Mouse (Mus musculus) midbrain, embryonic 15.5 days (tissue): ENCODE measurements at regions not wholly inside any gene's neighbourhood (a gene's known extent, or its start where the extent isn't known, plus 50 kb on each side); places are given as distances from the start of the nearest gene placed in this dataset.

Experiments
- ATAC-seq: fragments of 200-750 bp; cut with Nextera tagmentation; replicated peaks from 2 replicates; pipeline ENCODE4 v1.8.0; 2017; ENCODE audit warnings: moderate TSS enrichment
- H3K27ac ChIP-seq: fragments of 300-500 bp; sonication (generic); 2 replicates; pipeline ENCODE4 v1.5.1; 2015; ENCODE audit warnings: mild to moderate bottlenecking, inconsistent platforms
- H3K27me3 ChIP-seq: fragments of 300-500 bp; sonication (generic); replicated peaks from 2 replicates; pipeline ENCODE4 v1.6.1; 2015; ENCODE audit warnings: inconsistent platforms
- H3K36me3 ChIP-seq: fragments of 300-500 bp; sonication (generic); replicated peaks from 2 replicates; pipeline ENCODE4 v1.6.1; 2015; ENCODE audit warnings: inconsistent platforms
- H3K4me1 ChIP-seq: fragments of 300-500 bp; sonication (generic); 2 replicates; pipeline ENCODE4 v1.6.1; 2015; ENCODE audit warnings: inconsistent platforms
- H3K4me2 ChIP-seq: fragments of 300-500 bp; sonication (generic); 2 replicates; pipeline ENCODE4 v1.6.1; 2015; ENCODE audit warnings: inconsistent platforms, mild to moderate bottlenecking, moderate library complexity
- H3K4me3 ChIP-seq: fragments of 300-500 bp; sonication (generic); 2 replicates; pipeline ENCODE4 v1.5.1; 2015; ENCODE audit warnings: mild to moderate bottlenecking, inconsistent platforms
- H3K9ac ChIP-seq: fragments of 300-500 bp; sonication (generic); 2 replicates; pipeline ENCODE4 v1.6.1; 2015; ENCODE audit warnings: mild to moderate bottlenecking, inconsistent platforms
- H3K9me3 ChIP-seq: fragments of 300-500 bp; sonication (generic); 2 replicates; pipeline ENCODE4 v1.6.1; 2016; ENCODE audit warnings: inconsistent platforms
- WGBS: fragments of 180-500 bp; shearing (Covaris S2); methylation state at CpG from one replicate; pipeline ENCODE4 v1.1.7; 2015; ENCODE audit warnings: mixed read lengths; 5-methylcytosine and 5-hydroxymethylcytosine counted together

- 90% methylated on average over 2 of the region's 2 CpGs for WGBS
- Histone ChIP-seq H3K36me3 (no peaks in the 10 kb centered on the region), H3K4me2 (no peak overlapping the region), H3K4me1 (no peaks in the 10 kb centered on the region), H3K27ac (no peak overlapping the region), H3K27me3 (no peaks in the 10 kb centered on the region), H3K9me3 (no peaks in the 10 kb centered on the region), H3K4me3 (no peak overlapping the region), H3K9ac (no peak overlapping the region)
- ATAC-seq, result no peak
Measured at GRCm38 (mm10) chr12:16196917-16197316, 380.2 kb upstream of the Trib2 start.

GRCm38 (mm10) chr12:16191803-16192389 is 375.2 kb upstream of the Trib2 start:
- H3K9ac ChIP-seq, result no peak overlapping the region
- H3K27me3 ChIP-seq, result no peaks in the 10 kb centered on the region
- no peak for ATAC-seq
- 0 out of 2 replicates have a peak, but pooled peaks cover 3% of the 10 kb centered on the region for H3K4me1 ChIP-seq
- WGBS, result 85% methylated on average over 3 of the region's 3 CpGs
- no peak overlapping the region for H3K27ac ChIP-seq
- H3K9me3 ChIP-seq, result no peaks in the 10 kb centered on the region
- H3K4me3 ChIP-seq, result no peak overlapping the region
- H3K4me2 ChIP-seq, result no peak overlapping the region
- H3K36me3 ChIP-seq, result no peaks in the 10 kb centered on the region

- no peak overlapping the region for H3K4me2 ChIP-seq
- peak; percentile 69 for ATAC-seq
- whole genome bisulfite sequencing, result 49% methylated on average over 3 of the region's 3 CpGs
- no peaks in the 10 kb centered on the region for H3K9me3 ChIP-seq
- H3K27me3 ChIP-seq, result no peaks in the 10 kb centered on the region
- H3K9ac ChIP-seq, result no peak overlapping the region
- no peak overlapping the region for H3K4me3 ChIP-seq
- no peak overlapping the region for H3K27ac ChIP-seq
- H3K4me1 ChIP-seq, result peaks cover 11% of the 10 kb centered on the region
- H3K36me3 ChIP-seq, result no peaks in the 10 kb centered on the region
Measured at GRCm38 (mm10) chr12:16190706-16191105, 374.0 kb upstream of the Trib2 start.

GRCm38 (mm10) chr12:16189441-16189840 is 372.7 kb upstream of the Trib2 start:
- H3K4me1 ChIP-seq, result peaks cover 15% of the 10 kb centered on the region
- H3K9me3 ChIP-seq, result no peaks in the 10 kb centered on the region
- H3K27me3 ChIP-seq, result no peaks in the 10 kb centered on the region
- H3K9ac ChIP-seq, result no peak overlapping the region
- no peak overlapping the region for H3K27ac ChIP-seq
- H3K4me3 ChIP-seq, result no peak overlapping the region
- no peak overlapping the region for H3K4me2 ChIP-seq
- no peaks in the 10 kb centered on the region for H3K36me3 ChIP-seq
- no peak for ATAC-seq

DNA sequence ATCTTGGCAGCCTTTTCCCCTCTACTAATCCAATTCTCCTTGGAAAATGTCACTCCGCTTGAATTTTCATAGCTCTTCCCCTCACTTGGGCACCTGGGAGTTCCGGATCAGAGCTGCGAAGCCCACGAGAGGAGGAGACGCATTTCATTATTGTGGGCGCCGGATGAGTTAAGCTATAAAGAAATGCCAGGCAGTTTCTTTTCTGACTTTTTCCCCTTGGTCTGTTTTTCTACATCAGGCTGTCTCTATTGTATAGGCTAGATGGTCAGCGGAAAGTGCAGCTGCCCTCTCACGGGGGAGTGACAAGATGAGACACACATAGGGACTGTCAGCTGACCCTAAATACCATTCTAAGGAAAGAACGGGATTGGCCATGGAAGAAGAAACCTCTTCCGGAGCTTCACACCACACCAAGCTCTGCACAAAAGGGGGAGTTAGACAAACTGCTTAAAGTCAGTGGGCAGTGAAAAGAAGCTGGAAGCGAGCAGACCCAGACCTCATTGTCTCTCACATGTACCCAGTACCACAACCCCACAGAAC is 369.3 kb upstream of the Trib2 start:
- 35% methylated on average over 12 of the region's 12 CpGs for WGBS
- ATAC-seq, result no peak

DNA sequence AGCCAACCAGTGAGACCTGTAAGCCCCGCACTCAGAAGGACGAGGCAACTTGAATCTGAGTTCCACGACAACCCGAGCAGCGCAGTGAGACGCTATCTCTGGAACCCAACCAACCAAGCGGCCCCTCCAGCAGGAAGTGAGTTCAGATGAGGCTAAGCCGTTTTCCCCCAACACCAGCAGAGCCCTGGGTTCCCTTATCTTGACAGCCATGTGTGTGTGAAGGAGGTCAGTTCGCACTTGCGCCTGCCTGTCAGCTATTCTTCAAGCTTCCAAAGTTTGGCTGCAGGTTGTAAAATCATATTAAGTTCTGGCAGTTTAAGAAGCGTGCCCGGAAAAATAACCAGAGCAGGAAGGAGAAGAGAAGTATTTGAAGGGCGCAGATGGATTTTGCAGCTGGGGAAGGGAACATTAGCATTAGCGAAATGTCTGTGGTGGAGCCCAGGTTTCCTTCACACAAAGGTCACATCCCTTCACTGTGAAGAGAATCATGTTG is 368.8 kb upstream of the Trib2 start:
- ATAC-seq, result 0 out of 2 replicates have a peak, but pooled peaks have one; percentile 17
- 77% methylated on average over 14 of the region's 14 CpGs for WGBS
- Histone ChIP-seq H3K4me1 (peaks cover 12% of the 10 kb centered on the region), H3K9ac (no peak overlapping the region), H3K4me2 (peak overlapping the region; percentile 25), H3K4me3 (no peak overlapping the region), H3K36me3 (no peaks in the 10 kb centered on the region), H3K27me3 (no peaks in the 10 kb centered on the region), H3K27ac (no peak overlapping the region; the same call in 1 of the 2 replicates), H3K9me3 (no peaks in the 10 kb centered on the region)

More for the DNA sequence above, 369.3 kb upstream of the Trib2 start:
- Histone ChIP-seq H3K36me3 (no peaks in the 10 kb centered on the region), H3K9me3 (no peaks in the 10 kb centered on the region), H3K4me3 (no peak overlapping the region), H3K9ac (no peak overlapping the region), H3K27me3 (no peaks in the 10 kb centered on the region), H3K4me2 (peak overlapping the region; percentile 25), H3K4me1 (peaks cover 15% of the 10 kb centered on the region), H3K27ac (no peak overlapping the region; the same call in 1 of the 2 replicates)

DNA sequence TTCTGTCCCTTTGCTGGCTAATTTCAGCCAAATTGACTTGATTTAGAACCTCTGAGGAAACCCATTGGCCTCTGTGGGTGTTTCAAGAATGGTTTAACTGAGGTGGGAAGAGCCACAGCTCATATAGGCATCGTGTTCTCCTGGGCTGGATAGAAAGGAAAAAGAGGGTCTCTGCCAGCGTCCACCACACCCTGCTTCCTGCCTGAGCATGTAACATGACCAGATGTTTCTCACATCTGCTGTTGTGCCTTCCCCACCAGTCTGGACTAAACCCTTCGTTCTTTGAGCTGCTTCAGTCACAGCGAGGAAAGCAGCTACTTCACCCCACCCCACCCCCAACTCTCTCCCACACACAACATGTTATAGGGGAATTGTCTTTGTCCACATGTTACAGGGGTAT is 366.3 kb upstream of the Trib2 start:
- peaks cover 12% of the 10 kb centered on the region for H3K4me1 ChIP-seq
- H3K27ac ChIP-seq, result no peak overlapping the region
- 65% methylated on average over 4 of the region's 4 CpGs for WGBS
- no peaks in the 10 kb centered on the region for H3K9me3 ChIP-seq
- H3K4me3 ChIP-seq, result no peak overlapping the region
- no peak for ATAC-seq
- no peak overlapping the region for H3K4me2 ChIP-seq
- H3K36me3 ChIP-seq, result no peaks in the 10 kb centered on the region
- no peaks in the 10 kb centered on the region for H3K27me3 ChIP-seq
- H3K9ac ChIP-seq, result no peak overlapping the region

DNA sequence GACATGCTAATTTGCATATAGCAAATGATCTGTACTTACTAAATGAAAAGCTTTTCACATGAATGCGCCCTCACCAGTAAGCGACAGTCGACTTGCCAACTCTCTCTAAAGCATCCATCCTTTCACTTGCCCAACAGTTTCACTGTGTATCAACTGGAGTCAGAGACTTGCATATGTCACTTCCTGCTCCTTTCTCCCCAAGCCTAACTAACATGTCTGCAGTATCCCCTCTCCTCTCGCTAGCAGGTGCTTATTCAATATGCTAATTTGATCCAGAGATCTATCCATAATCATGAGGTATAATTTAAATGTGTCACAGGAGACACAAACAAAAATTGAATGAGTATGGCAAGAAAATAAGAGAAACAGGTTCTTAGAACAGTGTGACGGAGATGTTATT is 364.9 kb upstream of the Trib2 start:
- 65% methylated on average over 5 of the region's 5 CpGs for WGBS
- no peak overlapping the region for H3K27ac ChIP-seq
- H3K4me2 ChIP-seq, result no peak overlapping the region
- no peaks in the 10 kb centered on the region for H3K9me3 ChIP-seq
- no peaks in the 10 kb centered on the region for H3K27me3 ChIP-seq
- peak; percentile 45; the same call in 1 of the 2 replicates for ATAC-seq
- peaks cover 12% of the 10 kb centered on the region for H3K4me1 ChIP-seq
- H3K36me3 ChIP-seq, result no peaks in the 10 kb centered on the region
- no peak overlapping the region for H3K9ac ChIP-seq
- no peak overlapping the region for H3K4me3 ChIP-seq

- WGBS, result 88% methylated on average over 2 of the region's 2 CpGs
- ATAC-seq, result no peak
- no peak overlapping the region for H3K27ac ChIP-seq
- H3K9me3 ChIP-seq, result no peaks in the 10 kb centered on the region
- no peak overlapping the region for H3K4me2 ChIP-seq
- H3K9ac ChIP-seq, result no peak overlapping the region
- H3K4me3 ChIP-seq, result no peak overlapping the region
- H3K27me3 ChIP-seq, result no peaks in the 10 kb centered on the region
- no peaks in the 10 kb centered on the region for H3K36me3 ChIP-seq
- no peaks in the 10 kb centered on the region for H3K4me1 ChIP-seq
Measured at GRCm38 (mm10) chr12:16179897-16180296, 363.2 kb upstream of the Trib2 start.

DNA sequence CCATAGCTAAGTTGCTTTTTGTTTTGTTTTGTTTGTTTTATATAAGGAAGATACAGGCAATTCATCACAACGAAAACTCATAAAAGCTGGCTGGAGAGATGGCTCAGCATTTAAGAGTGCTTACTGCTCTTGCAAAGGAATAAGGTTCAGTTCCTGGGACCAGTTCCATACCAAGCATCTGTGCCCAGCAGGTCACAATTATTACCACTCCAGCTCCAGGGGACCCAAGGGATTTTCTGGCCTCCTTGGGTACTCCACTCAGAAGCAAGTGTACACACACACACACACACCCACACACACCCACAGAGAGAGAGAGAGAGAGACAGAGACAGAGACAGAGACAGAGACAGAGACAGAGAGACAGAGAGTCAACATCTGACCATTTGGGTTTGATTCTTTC is 359.6 kb upstream of the Trib2 start:
- H3K9me3 ChIP-seq, result no peaks in the 10 kb centered on the region
- no peak for ATAC-seq
- H3K4me3 ChIP-seq, result no peak overlapping the region
- H3K36me3 ChIP-seq, result no peaks in the 10 kb centered on the region
- H3K27ac ChIP-seq, result no peak overlapping the region
- H3K4me1 ChIP-seq, result no peaks in the 10 kb centered on the region
- no peak overlapping the region for H3K9ac ChIP-seq
- no peak overlapping the region for H3K4me2 ChIP-seq
- WGBS, result 89% methylated on average over 1 of the region's 1 CpGs
- no peaks in the 10 kb centered on the region for H3K27me3 ChIP-seq

- H3K36me3 ChIP-seq, result no peaks in the 10 kb centered on the region
- H3K27me3 ChIP-seq, result no peaks in the 10 kb centered on the region
- no peak overlapping the region for H3K4me2 ChIP-seq
- no peak overlapping the region for H3K27ac ChIP-seq
- no peak overlapping the region for H3K4me3 ChIP-seq
- no peaks in the 10 kb centered on the region for H3K4me1 ChIP-seq
- no peak overlapping the region for H3K9ac ChIP-seq
- H3K9me3 ChIP-seq, result no peaks in the 10 kb centered on the region
- 83% methylated on average over 2 of the region's 2 CpGs for WGBS
- no peak for ATAC-seq
Measured at GRCm38 (mm10) chr12:16172176-16172575, 355.5 kb upstream of the Trib2 start.

DNA sequence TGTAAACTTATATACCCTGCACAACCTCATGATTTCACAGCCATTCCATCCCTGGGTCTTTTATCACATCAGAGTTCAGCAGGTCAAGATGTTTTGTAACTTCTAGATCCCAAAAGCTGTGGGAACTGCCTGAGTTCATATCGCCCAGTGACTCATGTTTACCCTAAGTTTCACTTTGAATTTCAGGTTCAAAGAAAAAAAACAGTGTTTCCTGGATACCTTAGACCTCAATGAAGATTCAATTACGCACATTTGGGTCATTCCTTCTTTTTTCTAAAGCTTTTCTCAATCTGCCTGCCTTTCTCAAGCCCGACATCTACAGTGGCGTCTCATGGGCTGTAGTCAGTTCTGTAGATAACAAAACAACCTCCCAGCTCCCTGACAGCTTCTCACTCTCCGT is 354.9 kb upstream of the Trib2 start:
- no peaks in the 10 kb centered on the region for H3K9me3 ChIP-seq
- H3K4me2 ChIP-seq, result no peak overlapping the region
- no peak for ATAC-seq
- no peak overlapping the region for H3K27ac ChIP-seq
- WGBS, result 78% methylated on average over 5 of the region's 5 CpGs
- H3K27me3 ChIP-seq, result no peaks in the 10 kb centered on the region
- H3K36me3 ChIP-seq, result no peaks in the 10 kb centered on the region
- no peaks in the 10 kb centered on the region for H3K4me1 ChIP-seq
- H3K4me3 ChIP-seq, result no peak overlapping the region
- H3K9ac ChIP-seq, result no peak overlapping the region
